In the genomic region with DNA sequence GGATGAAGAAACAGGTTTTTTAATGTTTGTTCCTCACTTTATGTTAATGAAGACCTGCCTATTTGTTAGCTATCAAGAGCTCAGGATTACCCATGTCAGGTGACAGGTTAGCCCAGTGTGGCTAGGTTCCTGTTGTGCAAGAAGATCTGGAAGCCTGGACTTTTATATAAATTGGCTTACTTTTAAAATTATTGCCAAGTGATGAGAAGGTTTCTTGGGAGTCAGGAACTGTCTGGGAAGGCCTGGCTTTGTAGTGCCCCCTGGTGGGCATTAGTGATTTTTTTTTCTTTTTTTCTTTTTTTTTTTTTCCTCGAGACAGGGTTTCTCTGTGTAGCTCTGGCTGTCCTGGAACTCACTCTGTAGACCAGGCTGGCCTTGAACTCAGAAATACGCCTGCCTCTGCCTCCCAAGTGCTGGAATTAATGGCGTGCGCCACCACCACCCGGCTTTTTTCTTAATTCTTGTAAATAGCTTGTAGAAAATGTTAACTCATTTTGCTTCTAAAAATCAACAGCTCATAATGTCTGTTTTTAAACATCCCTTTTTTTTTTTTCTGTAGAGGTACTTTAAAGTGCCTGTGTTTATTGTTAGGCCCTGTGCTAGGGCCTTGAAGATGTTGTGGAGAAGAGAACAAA, we compare ENCODE assay signal across 9 mouse cellular contexts. TPM values are rescaled to one million over a fixed set of nuclear protein-coding genes. Genes with fewer than 3 reads are reported as not detected.
DNase-seq lines count a peak whose midpoint lies in the region; ATAC-seq and TF ChIP-seq lines count a peak whose summit lies in the region.
"Had no signal": no experiment of that assay in that cellular context is flagged by ENCODE, and none has a peak within 500 bp of the region (broad histone marks: within the 10 kb centered on the region; RNA-seq: fewer than 3 reads in every experiment).

No protein-coding gene starts in this region.

- no peaks in the 10 kb centered on the region for H3K9me3 ChIP-seq in kidney, postnatal 0 days (replicated peaks; ENCODE audit: low read length)
- H3K9me3 ChIP-seq in kidney, embryonic 15.5 days (replicated peaks), result no peaks in the 10 kb centered on the region
- no peaks in the 10 kb centered on the region for H3K9me3 ChIP-seq in CH12.LX (replicated peaks; ENCODE audit: low read length)
- H3K9me3 ChIP-seq: neural tube, embryonic 13.5 days had no signal

- H3K79me2 ChIP-seq in CH12.LX (replicated peaks; ENCODE audit: control insufficient read depth, extremely low read depth, insufficient read depth, poor library complexity, severe bottlenecking), result no peaks in the 10 kb centered on the region; the same call in 1 of the 2 replicates

- DNase-seq in kidney, postnatal 0 days (ENCODE audit: low spot score), result peak; percentile 69
- no peak for DNase-seq in CH12.LX (ENCODE audit: extremely low read depth)
- DNase-seq in adipocyte (ENCODE audit: low spot score), result peak; percentile 83
- DNase-seq in hindlimb bud, embryonic 11.5 days (ENCODE audit: extremely low spot score, low read depth, low spot score), result peak; percentile 31
- no peak for DNase-seq in Muller cell, postnatal 12 days (ENCODE audit: inconsistent ontology term)
- no peak for DNase-seq in frontal cortex, postnatal 25 days (ENCODE audit: low spot score in 2 of 2)
- DNase-seq in right cerebral cortex, postnatal 25 days, result no peak

- TF ChIP-seq EP300 in CH12.LX (IDR thresholded peaks at IDR 0.05; ENCODE audit: low read length), result no peak

- H3K36me3 ChIP-seq in kidney, postnatal 0 days (ENCODE audit: insufficient read depth, low read length), result 0 out of 2 replicates have a peak, but pooled peaks cover 5% of the 10 kb centered on the region
- peaks cover 13% of the 10 kb centered on the region for H3K36me3 ChIP-seq in kidney, embryonic 15.5 days
- H3K36me3 ChIP-seq in CH12.LX (replicated peaks in 1 of 2; ENCODE audit: control insufficient read depth in 1 of 2, insufficient read depth in 1 of 2, low read length in 1 of 2), result peaks cover 11 to 14% of the 10 kb centered on the region in 2 experiments

- WGBS in kidney, postnatal 0 days, result 58% methylated on average over 5 of the region's 5 CpGs
- WGBS in kidney, embryonic 15.5 days, result 65% methylated on average over 5 of the region's 5 CpGs

- ATAC-seq in kidney, postnatal 0 days (replicated peaks; ENCODE audit: low FRiP score, low read depth), result no peak
- ATAC-seq in kidney, embryonic 15.5 days (replicated peaks; ENCODE audit: low FRiP score), result no peak

- peak; percentile 57 for TF ChIP-seq RAD21 in CH12.LX (IDR thresholded peaks at IDR 0.05; ENCODE audit: low read depth, low read length)

- dilution Hi-C loops in CH12.LX (cut with MboI; ENCODE audit: extremely low pct_ligation_motif_present, extremely low pct_unique_long_range_greater_than_20kb, low sequenced_read_pairs), result no loop called here

- no peak overlapping the region for H3K27ac ChIP-seq in kidney, postnatal 0 days
- no peak overlapping the region for H3K27ac ChIP-seq in kidney, embryonic 15.5 days
- no peak overlapping the region for H3K27ac ChIP-seq in CH12.LX (ENCODE audit: insufficient read depth, low read depth)
- H3K27ac ChIP-seq: neural tube, embryonic 13.5 days had no signal

- TF ChIP-seq POLR2A in CH12.LX (IDR thresholded peaks at IDR 0.05; ENCODE audit: low read depth, low read length), result no peak

- TF ChIP-seq CTCF in kidney, postnatal 0 days (IDR thresholded peaks at IDR 0.05; ENCODE audit: low read depth), result peak; percentile 75
- peak; percentile 49 to 67 for TF ChIP-seq CTCF in CH12.LX (conservative IDR thresholded peaks at IDR 0.05 in 1 of 2, IDR thresholded peaks at IDR 0.05 in 1 of 2; ENCODE audit: low read depth in 2 of 2, low read length in 2 of 2)

- H3K4me3 ChIP-seq in kidney, postnatal 0 days (replicated peaks; ENCODE audit: low read depth, low read length), result no peak overlapping the region
- H3K4me3 ChIP-seq in kidney, embryonic 15.5 days (replicated peaks), result no peak overlapping the region
- H3K4me3 ChIP-seq in CH12.LX (replicated peaks in 1 of 3; ENCODE audit: low read depth in 2 of 3, low read length in 2 of 3, poor library complexity in 1 of 3), result no peak overlapping the region
- H3K4me3 ChIP-seq: neural tube, embryonic 13.5 days had no signal

- no peak overlapping the region for H3K4me2 ChIP-seq in kidney, postnatal 0 days (ENCODE audit: low read length)
- H3K4me2 ChIP-seq in kidney, embryonic 15.5 days, result no peak overlapping the region
- no peak overlapping the region for H3K4me2 ChIP-seq in CH12.LX (ENCODE audit: insufficient read depth, low read depth, poor library complexity, severe bottlenecking)
- H3K4me2 ChIP-seq: neural tube, embryonic 13.5 days had no signal

- in situ Hi-C loops in CH12.LX (cut with MboI; ENCODE audit: low pct_ligation_motif_present, low pct_unique_long_range_greater_than_20kb, low sequenced_read_pairs), result loop anchor here (25.0 kb wide), 1 partner anchor 350 kb away; no protein-coding TSS in a partner anchor

- no peak overlapping the region for H3K9ac ChIP-seq in kidney, postnatal 0 days (ENCODE audit: low read depth, low read length)
- no peak overlapping the region for H3K9ac ChIP-seq in kidney, embryonic 15.5 days
- H3K9ac ChIP-seq in CH12.LX (ENCODE audit: insufficient read depth, low read depth), result no peak overlapping the region
- H3K9ac ChIP-seq: neural tube, embryonic 13.5 days had no signal

- H3K27me3 ChIP-seq in kidney, postnatal 0 days (ENCODE audit: insufficient read depth, low read length), result no peaks in the 10 kb centered on the region
- no peaks in the 10 kb centered on the region for H3K27me3 ChIP-seq in kidney, embryonic 15.5 days
- no peaks in the 10 kb centered on the region for H3K27me3 ChIP-seq in CH12.LX (replicated peaks)
- H3K27me3 ChIP-seq: neural tube, embryonic 13.5 days had no signal

- no peaks in the 10 kb centered on the region for H3K4me1 ChIP-seq in kidney, postnatal 0 days (replicated peaks; ENCODE audit: insufficient read depth, low read length)
- no peaks in the 10 kb centered on the region for H3K4me1 ChIP-seq in kidney, embryonic 15.5 days
- H3K4me1 ChIP-seq in CH12.LX (ENCODE audit: control insufficient read depth in 1 of 2, insufficient read depth in 2 of 2), result peaks cover 2 to 18% of the 10 kb centered on the region in 2 experiments
- H3K4me1 ChIP-seq: neural tube, embryonic 13.5 days had no signal

TF ChIP-seq in CH12.LX, 34 proteins besides CTCF, POLR2A, EP300 and RAD21:
- no peak for TF ChIP-seq MAFK (IDR thresholded peaks at IDR 0.05; ENCODE audit: insufficient replicate concordance, low read length)
- no peak for TF ChIP-seq ZKSCAN1 (IDR thresholded peaks at IDR 0.05; ENCODE audit: borderline replicate concordance, low read depth, low read length)
- peak; percentile 74 for TF ChIP-seq SMC3 (IDR thresholded peaks at IDR 0.05; ENCODE audit: low read depth, low read length)
- TF ChIP-seq ZNF384 (IDR thresholded peaks at IDR 0.05; ENCODE audit: low read depth, low read length), result peak; percentile 96
TF ChIP-seq in CH12.LX: peak in this region for 2.

RNA-seq across cellular contexts. Expression of gene Arntl2, which starts 33.5 kb away (rescaled TPM):
- 1.2 and 1.8 TPM in 2 replicates for polyA plus RNA-seq in kidney, postnatal 0 days (2015; fragmentation: Nextera tagmentation; extraction: Ambion mirVana)
- polyA plus RNA-seq in kidney, embryonic 15.5 days (2015; fragmentation: Nextera tagmentation; extraction: Ambion mirVana), result 2.3 and 4.2 TPM in 2 replicates
- total RNA-seq in CH12.LX (2012; rRNA removed), result not detected in 2 replicates
- total RNA-seq in CH12.LX (2014; rRNA removed), result 0.07 TPM in 1 of 2 replicates, not detected in the other
- polyA plus RNA-seq in CH12.LX (2012; ENCODE audit: insufficient read length, low read depth), result not detected in 2 replicates

RNA-seq across cellular contexts. Expression of gene Stk38l, which starts 37.6 kb away (rescaled TPM):
- 13.1 and 14.2 TPM in 2 replicates for polyA plus RNA-seq in kidney, postnatal 0 days (2015; fragmentation: Nextera tagmentation; extraction: Ambion mirVana)
- 14.7 and 16.0 TPM in 2 replicates for polyA plus RNA-seq in kidney, embryonic 15.5 days (2015; fragmentation: Nextera tagmentation; extraction: Ambion mirVana)
- 4.0 and 4.7 TPM in 2 replicates for total RNA-seq in CH12.LX (2012; rRNA removed)
- 3.4 and 3.8 TPM in 2 replicates for total RNA-seq in CH12.LX (2014; rRNA removed)
- 5.2 and 5.8 TPM in 2 replicates for polyA plus RNA-seq in CH12.LX (2012; ENCODE audit: insufficient read length, low read depth)

Comparison
In these comparisons a context has a peak if more than half of its experiments do, and no peak if none do; other contexts are left out.
1. DNase-seq: peak in kidney, postnatal 0 days (single experiment), adipocyte (single experiment) and hindlimb bud, embryonic 11.5 days (single experiment); none in CH12.LX (single experiment), Muller cell, postnatal 12 days (single experiment), frontal cortex, postnatal 25 days (0 of 2) and right cerebral cortex, postnatal 25 days (single experiment).